Mouse (Mus musculus) bone marrow macrophage, adult 2 months (primary cell): ENCODE measurements at regions not wholly inside any gene's neighbourhood (a gene's known extent, or its start where the extent isn't known, plus 50 kb on each side); places are given as distances from the start of the nearest gene placed in this dataset.

Experiments used
- CTCF ChIP-seq: IDR thresholded peaks from 2 replicates; pipeline ENCODE4 v1.5.1; 2012; ENCODE audit warnings: low read depth, mild to moderate bottlenecking, low read length, moderate library complexity
- POLR2A ChIP-seq: IDR thresholded peaks from 2 replicates; pipeline ENCODE4 v1.6.1; 2012; ENCODE audit warnings: mild to moderate bottlenecking, low read depth, low read length, borderline replicate concordance

DNA sequence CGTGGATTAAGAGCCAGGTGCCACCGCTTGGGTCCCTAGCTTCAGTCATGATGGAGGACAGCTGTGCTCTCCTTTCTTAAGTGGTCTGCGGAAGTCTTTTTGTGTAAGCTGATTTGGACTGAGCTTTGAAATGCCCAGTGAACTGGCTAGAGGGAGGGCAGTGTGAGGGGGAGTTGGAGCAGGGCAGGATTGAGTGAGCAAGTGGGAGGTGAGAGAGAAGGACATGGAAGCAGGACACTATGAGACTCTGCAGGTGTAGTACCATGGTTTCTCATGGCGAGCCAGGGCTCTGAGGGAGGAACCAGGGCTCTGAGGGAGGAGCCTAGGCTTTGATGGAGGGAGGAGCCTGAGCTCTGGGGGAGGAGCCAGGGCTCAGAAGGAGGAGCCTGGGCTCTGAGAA lies 262.3 kb upstream of the Habp2 start:
- no peak for TF ChIP-seq POLR2A
- no peak for TF ChIP-seq CTCF
